Mouse (Mus musculus) midbrain, postnatal 0 days (tissue): ENCODE measurements around the gene Stim1. TPM values are rescaled to one million over a fixed set of nuclear protein-coding genes. Genes with fewer than 3 reads are reported as not detected.

Experiments used
- ATAC-seq: fragments of 200-750 bp; cut with Nextera tagmentation; 2 replicates; pipeline ENCODE4 v1.8.0; 2017; ENCODE audit warnings: moderate number of reproducible peaks, mild to moderate bottlenecking, moderate TSS enrichment, moderate library complexity; ENCODE audit not compliant: low FRiP score
- DNase-seq: peaks from one replicate; pipeline ENCODE4 v3.0.0-alpha.2; 2015; ENCODE audit warnings: low spot score
- H3K27ac ChIP-seq: fragments of 300-500 bp; sonication (generic); 2 replicates; pipeline ENCODE4 v1.5.1; 2014; ENCODE audit warnings: low read depth, mild to moderate bottlenecking, low read length, mixed read lengths
- H3K27me3 ChIP-seq: fragments of 300-500 bp; sonication (generic); 2 replicates; pipeline ENCODE4 v1.6.1; 2014; ENCODE audit warnings: low read length, control low read depth, mixed read lengths; ENCODE audit not compliant: insufficient read depth
- H3K36me3 ChIP-seq: fragments of 300-500 bp; sonication (generic); 2 replicates; pipeline ENCODE4 v1.6.1; 2014; ENCODE audit warnings: low read length, control low read depth, mixed read lengths; ENCODE audit not compliant: insufficient read depth
- H3K4me1 ChIP-seq: fragments of 300-500 bp; sonication (generic); 2 replicates; pipeline ENCODE4 v1.6.1; 2014; ENCODE audit warnings: mild to moderate bottlenecking, control low read depth, antibody characterized with exemption, low read length, mixed read lengths; ENCODE audit not compliant: insufficient read depth
- H3K4me2 ChIP-seq: fragments of 300-500 bp; sonication (generic); 2 replicates; pipeline ENCODE4 v1.6.1; 2014; ENCODE audit warnings: low read depth, mild to moderate bottlenecking, low read length, mixed read lengths; ENCODE audit not compliant: poor library complexity, severe bottlenecking
- H3K4me3 ChIP-seq: fragments of 300-500 bp; sonication (generic); 2 replicates; pipeline ENCODE4 v1.5.1; 2014; ENCODE audit warnings: low read depth, mild to moderate bottlenecking, low read length, moderate library complexity
- H3K9ac ChIP-seq: fragments of 300-500 bp; sonication (generic); replicated peaks from 2 replicates; pipeline ENCODE4 v1.6.1; 2014; ENCODE audit warnings: mild to moderate bottlenecking, low read length, moderate library complexity, mixed read lengths; ENCODE audit not compliant: poor library complexity, severe bottlenecking
- H3K9me3 ChIP-seq: fragments of 300-500 bp; sonication (generic); 2 replicates; pipeline ENCODE4 v1.6.1; 2016; ENCODE audit warnings: low read length, control low read depth
- CTCF ChIP-seq: IDR thresholded peaks from 2 replicates; pipeline ENCODE4 v1.5.1; 2016; ENCODE audit warnings: antibody characterized with exemption, mild to moderate bottlenecking
- WGBS: fragments of 180-500 bp; shearing (Covaris S2); extraction: QIAGEN DNeasy Blood & Tissue Kit; methylation state at CpG from one replicate; pipeline ENCODE4 v1.1.7; 2014; 5-methylcytosine and 5-hydroxymethylcytosine counted together
- polyA plus RNA-seq: library from polyadenylated mRNA; unstranded; fragments of >200 nt; fragmentation: Nextera tagmentation; extraction: Ambion mirVana; gene quantifications from 2 replicates; pipeline ENCODE4 v1.2.1, GENCODE M21; 2015
- total RNA-seq: library from RNA; depleted of rRNA; stranded (reverse); fragments of >200 nt; gene quantifications from 2 replicates; pipeline ENCODE4 v1.2.3, GENCODE M21; 2014

The Stim1 gene
- total and polyA plus RNA-seq, 2 experiments from 2014 or later, result 17.1 to 30.7 TPM

GRCm38 (mm10) chr7:102242371-102242770 is 25.2 kb upstream of the Stim1 start:
- no peak for DNase-seq
- Histone ChIP-seq H3K9ac (no peak overlapping the region), H3K27ac (no peak overlapping the region), H3K36me3 (peaks cover 6% of the 10 kb centered on the region), H3K4me3 (no peak overlapping the region), H3K9me3 (no peaks in the 10 kb centered on the region), H3K4me2 (no peak overlapping the region), H3K4me1 (peaks cover 3% of the 10 kb centered on the region; the same call in 1 of the 2 replicates), H3K27me3 (no peaks in the 10 kb centered on the region)
- 74% methylated on average over 5 of the region's 5 CpGs for WGBS
- TF ChIP-seq CTCF, result no peak
- no peak for ATAC-seq

- no peak for ATAC-seq
- no peak overlapping the region for H3K27ac ChIP-seq
- WGBS, result 84% methylated on average over 3 of the region's 3 CpGs
- H3K9me3 ChIP-seq, result no peaks in the 10 kb centered on the region
- H3K4me2 ChIP-seq, result no peak overlapping the region
- peaks cover 3% of the 10 kb centered on the region; the same call in 1 of the 2 replicates for H3K4me1 ChIP-seq
- peaks cover 4% of the 10 kb centered on the region for H3K36me3 ChIP-seq
- H3K9ac ChIP-seq, result no peak overlapping the region
- TF ChIP-seq CTCF, result no peak
- no peak for DNase-seq
- no peaks in the 10 kb centered on the region for H3K27me3 ChIP-seq
- no peak overlapping the region for H3K4me3 ChIP-seq
Measured at GRCm38 (mm10) chr7:102242917-102243316, 24.7 kb upstream of the Stim1 start.

- H3K9me3 ChIP-seq, result no peaks in the 10 kb centered on the region
- no peak overlapping the region for H3K4me2 ChIP-seq
- H3K27me3 ChIP-seq, result no peaks in the 10 kb centered on the region
- peaks cover 3% of the 10 kb centered on the region; the same call in 1 of the 2 replicates for H3K4me1 ChIP-seq
- H3K27ac ChIP-seq, result no peak overlapping the region
- DNase-seq (no peak), ATAC-seq (no peak)
- no peak overlapping the region for H3K4me3 ChIP-seq
- 0 out of 2 replicates have a peak, but pooled peaks cover 4% of the 10 kb centered on the region for H3K36me3 ChIP-seq
- WGBS, result 87% methylated on average over 2 of the region's 2 CpGs
- no peak overlapping the region for H3K9ac ChIP-seq
- no peak for TF ChIP-seq CTCF
Measured at GRCm38 (mm10) chr7:102243870-102244269, 23.7 kb upstream of the Stim1 start.

GRCm38 (mm10) chr7:102244782-102245535 is 22.6 kb upstream of the Stim1 start:
- no peak for TF ChIP-seq CTCF
- no peak for ATAC-seq
- H3K9ac ChIP-seq, result no peak overlapping the region
- H3K9me3 ChIP-seq, result no peaks in the 10 kb centered on the region
- WGBS, result 92% methylated on average over 3 of the region's 3 CpGs
- no peaks in the 10 kb centered on the region for H3K36me3 ChIP-seq
- peaks cover 3% of the 10 kb centered on the region; the same call in 1 of the 2 replicates for H3K4me1 ChIP-seq
- H3K27ac ChIP-seq, result 0 out of 2 replicates have a peak overlapping the region, but pooled peaks have one; percentile 9
- H3K4me3 ChIP-seq, result no peak overlapping the region
- DNase-seq, result no peak
- H3K4me2 ChIP-seq, result no peak overlapping the region
- H3K27me3 ChIP-seq, result no peaks in the 10 kb centered on the region

GRCm38 (mm10) chr7:102245775-102246174 is 21.8 kb upstream of the Stim1 start:
- no peak for TF ChIP-seq CTCF
- WGBS, result 23% methylated on average over 1 of the region's 1 CpGs
- peaks cover 3% of the 10 kb centered on the region; the same call in 1 of the 2 replicates for H3K4me1 ChIP-seq
- H3K27ac ChIP-seq, result no peak overlapping the region; the same call in none of the 2 replicates
- H3K9me3 ChIP-seq, result no peaks in the 10 kb centered on the region
- H3K36me3 ChIP-seq, result no peaks in the 10 kb centered on the region
- no peak for DNase-seq
- no peak overlapping the region for H3K4me3 ChIP-seq
- no peaks in the 10 kb centered on the region for H3K27me3 ChIP-seq
- no peak for ATAC-seq
- no peak overlapping the region for H3K9ac ChIP-seq
- H3K4me2 ChIP-seq, result no peak overlapping the region

- Histone ChIP-seq H3K27ac (no peak overlapping the region; the same call in 1 of the 2 replicates), H3K4me2 (no peak overlapping the region), H3K4me1 (peaks cover 3% of the 10 kb centered on the region; the same call in 1 of the 2 replicates), H3K4me3 (no peak overlapping the region), H3K36me3 (no peaks in the 10 kb centered on the region), H3K27me3 (no peaks in the 10 kb centered on the region), H3K9ac (no peak overlapping the region), H3K9me3 (no peaks in the 10 kb centered on the region)
- TF ChIP-seq CTCF, result no peak
- DNase-seq (no peak), ATAC-seq (no peak)
- 63% methylated on average over 6 of the region's 6 CpGs for WGBS
Measured at GRCm38 (mm10) chr7:102246265-102246664, 21.3 kb upstream of the Stim1 start.
